Mouse (Mus musculus) B cell, adult 2 months (primary cell): ENCODE data around the gene Nek10.
"Not testable (repeated sequence)": the region's sequence is repeated elsewhere in the genome, so short reads cannot be mapped to it uniquely, and the experiment has no call there.

Experiments used
- DNase-seq, 2 experiments: peaks; one replicate each; pipeline ENCODE4 v3.0.0; 2022

The Nek10 gene

GRCm38 (mm10) chr14:14991642-14992041 lies 188.4 kb downstream of the Nek10 start:
- no peak for DNase-seq

- no peak for DNase-seq
Observed at GRCm38 (mm10) chr14:15011408-15011807, 208.2 kb downstream of the Nek10 start.

DNA sequence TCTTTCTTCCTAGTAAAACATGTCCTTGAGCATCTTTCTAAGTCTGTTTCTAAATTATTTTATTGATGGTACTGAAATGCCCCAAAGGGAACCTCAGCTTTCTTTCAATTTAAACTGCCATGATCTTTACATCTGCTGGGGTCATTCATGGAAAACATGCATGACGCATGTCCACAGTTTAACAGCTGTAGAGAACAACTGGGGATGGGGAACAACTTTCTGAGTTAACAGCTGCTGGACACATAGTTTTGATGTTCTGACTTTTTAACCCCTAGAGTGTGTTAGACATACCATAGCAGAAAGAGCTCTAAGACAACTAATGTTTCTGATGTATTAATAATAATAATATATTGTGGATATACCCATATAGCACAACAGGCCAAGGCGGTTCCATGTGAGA lies 211.6 kb downstream of the Nek10 start:
- no peak for DNase-seq

- not testable (repeated sequence) for DNase-seq
Observed at GRCm38 (mm10) chr14:15030626-15031025, 227.4 kb downstream of the Nek10 start.

DNA sequence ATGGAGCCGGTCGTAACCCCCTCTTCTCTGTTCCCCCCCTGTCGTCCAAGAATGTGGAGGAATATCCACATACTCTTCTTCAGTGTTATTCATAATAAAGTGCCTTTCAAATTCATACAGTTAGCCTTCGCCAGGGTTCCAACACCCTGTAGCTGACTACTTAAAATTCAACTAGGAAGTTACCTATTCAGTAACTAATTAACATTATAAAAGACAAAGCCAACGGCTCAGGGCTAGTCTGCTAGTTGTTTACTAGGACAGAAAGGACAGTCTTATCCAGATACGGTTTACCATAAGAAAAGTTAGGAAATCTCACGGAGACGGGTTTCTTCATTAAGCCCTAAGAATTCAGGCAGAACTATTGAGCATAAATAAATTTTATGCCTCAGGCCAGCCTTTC lies 231.4 kb downstream of the Nek10 start:
- DNase-seq = not testable (repeated sequence)

DNA sequence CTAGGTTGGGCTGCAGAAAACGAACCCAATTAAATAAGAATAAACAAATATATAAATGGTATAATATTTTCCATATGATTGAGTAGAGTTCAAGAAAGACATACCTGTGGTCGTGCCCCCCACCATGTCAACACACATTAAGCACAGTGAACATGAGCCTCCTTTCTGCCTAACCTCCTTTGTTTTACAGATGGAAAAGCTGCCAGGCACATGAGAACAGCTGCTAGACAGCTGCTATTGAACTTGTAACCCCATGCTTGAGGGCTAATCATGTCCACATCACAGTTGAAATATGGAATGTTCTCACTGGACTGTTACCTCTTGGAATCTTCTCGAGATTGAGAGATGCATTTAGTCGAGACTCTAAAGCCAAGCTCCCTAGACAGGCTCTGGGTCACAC lies 245.0 kb downstream of the Nek10 start:
- DNase-seq = no peak

GRCm38 (mm10) chr14:15061496-15061895 lies 258.3 kb downstream of the Nek10 start:
- DNase-seq = no peak
